Mouse (Mus musculus): Measurements from ENCODE around the gene Nid1. TPM values are rescaled to one million over a fixed set of nuclear protein-coding genes. Genes with fewer than 3 reads are reported as not detected.
A peak's percentile ranks its signal among the peaks of the same experiment; 100 is the strongest.
"Not testable (repeated sequence)": the region's sequence is repeated elsewhere in the genome, so short reads cannot be mapped to it uniquely, and the experiment has no call there.

Gene Nid1
- polyA plus RNA-seq, 1 experiment from 2014 or later = 53.6 TPM

- peaks cover 4% of the 10 kb centered on the region; the same call in 1 of the 2 replicates for H3K4me1 ChIP-seq (replicated peaks)
- no peak overlapping the region for H3K4me2 ChIP-seq
- H3K36me3 ChIP-seq = no peaks in the 10 kb centered on the region
- H3K27ac ChIP-seq = peak overlapping the region; percentile 55
- no peak overlapping the region for H3K4me3 ChIP-seq
- H3K9me3 ChIP-seq = no peaks in the 10 kb centered on the region
- no peak for ATAC-seq (ENCODE audit: low FRiP score)
- H3K9ac ChIP-seq = no peak overlapping the region
- WGBS = 86% methylated on average over 2 of the region's 2 CpGs
- H3K27me3 ChIP-seq = no peaks in the 10 kb centered on the region
These were observed 23.3 kb downstream of the Nid1 start for GRCm38 (mm10) chr13:13460521-13461138.

GRCm38 (mm10) chr13:13461446-13462192, 24.3 kb downstream of the Nid1 start:
- WGBS = 61% methylated on average over 4 of the region's 4 CpGs
- Histone ChIP-seq H3K9me3 (no peaks in the 10 kb centered on the region), H3K27ac (no peak overlapping the region)

DNA sequence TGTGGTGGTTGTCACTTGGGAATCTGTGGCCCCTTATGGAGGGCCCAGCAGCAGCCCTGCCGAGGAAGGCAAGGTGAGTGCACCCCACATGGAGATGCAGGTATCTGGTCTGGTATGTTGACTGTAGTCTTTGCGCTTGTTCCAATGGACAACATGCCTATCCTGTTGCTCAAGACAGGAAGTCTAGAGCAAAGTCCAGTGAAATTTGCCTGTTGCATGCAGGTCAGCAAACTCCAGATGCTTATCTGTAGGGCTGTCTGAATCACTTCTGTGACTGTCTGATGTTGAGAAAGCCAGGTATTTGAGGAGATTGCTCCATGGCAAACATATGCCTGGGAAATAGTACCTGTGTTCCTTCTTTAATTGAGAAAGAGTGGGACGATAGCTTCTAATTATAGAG, 26.6 kb downstream of the Nid1 start:
- Histone ChIP-seq H3K36me3 (no peaks in the 10 kb centered on the region), H3K27me3 (no peaks in the 10 kb centered on the region), H3K4me3 (no peak overlapping the region), H3K4me1 (replicated peaks) (peaks cover 4% of the 10 kb centered on the region; the same call in 1 of the 2 replicates), H3K27ac (no peak overlapping the region), H3K9me3 (no peaks in the 10 kb centered on the region), H3K4me2 (no peak overlapping the region), H3K9ac (no peak overlapping the region)
- no peak for ATAC-seq (ENCODE audit: low FRiP score)
- WGBS = 95% methylated on average over 3 of the region's 3 CpGs

More at GRCm38 (mm10) chr13:13461446-13462192, 24.3 kb downstream of the Nid1 start:
- ATAC-seq (ENCODE audit: low FRiP score) = peak; percentile 40; the same call in 1 of the 2 replicates
- Histone ChIP-seq H3K27me3 (no peaks in the 10 kb centered on the region), H3K4me3 (no peak overlapping the region), H3K9ac (no peak overlapping the region), H3K36me3 (no peaks in the 10 kb centered on the region), H3K4me2 (no peak overlapping the region), H3K4me1 (replicated peaks) (peaks cover 4% of the 10 kb centered on the region; the same call in 1 of the 2 replicates)

DNA sequence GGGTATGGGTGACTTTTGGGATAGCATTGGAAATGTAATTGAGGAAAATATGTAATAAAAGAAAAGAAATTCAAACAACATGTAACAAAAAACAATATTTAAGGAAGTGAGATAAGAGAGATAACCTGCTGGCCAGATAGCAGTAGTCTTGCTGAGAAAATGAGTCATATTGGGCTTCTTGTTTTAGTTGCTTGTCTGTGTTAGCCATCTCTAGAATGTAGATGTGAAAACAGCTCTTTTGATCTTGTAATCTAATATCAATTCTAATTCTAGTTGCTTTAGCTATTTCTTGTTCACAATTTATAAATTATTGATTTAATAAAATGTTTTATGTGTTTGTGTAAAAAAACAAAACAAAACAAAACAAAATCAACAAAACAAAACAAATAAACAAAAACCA, 29.9 kb downstream of the Nid1 start:
- ATAC-seq (ENCODE audit: low FRiP score) = not testable (repeated sequence)

GRCm38 (mm10) chr13:13468513-13468912, 31.2 kb downstream of the Nid1 start:
- ATAC-seq (ENCODE audit: low FRiP score) = no peak
- 85% methylated on average over 4 of the region's 4 CpGs for WGBS

More for the DNA sequence above, 29.9 kb downstream of the Nid1 start:
- H3K9ac ChIP-seq; H3K27me3 ChIP-seq; H3K9me3 ChIP-seq; H3K4me1 ChIP-seq (replicated peaks); H3K4me2 ChIP-seq; H3K36me3 ChIP-seq; H3K27ac ChIP-seq; H3K4me3 ChIP-seq: not testable (repeated sequence)

DNA sequence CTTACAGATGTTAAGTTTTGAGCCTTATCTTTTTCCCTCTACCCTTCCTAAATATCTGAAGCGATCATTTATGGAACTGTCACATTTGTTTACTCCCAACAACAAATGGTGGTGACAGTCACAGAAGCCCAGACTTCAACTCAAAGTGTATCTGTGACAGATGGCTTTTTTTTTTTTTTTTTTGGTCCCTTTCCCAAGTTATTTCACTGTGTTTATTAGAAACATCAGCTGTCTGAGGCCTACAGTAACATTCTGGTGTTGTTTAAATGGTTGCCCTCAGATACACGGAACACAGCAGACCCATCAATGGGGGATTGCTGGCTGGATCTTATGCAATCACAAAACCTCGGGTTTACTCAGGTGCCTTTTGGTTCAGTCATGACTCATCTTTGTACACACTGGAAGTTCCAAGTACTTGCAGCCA, 34.0 kb downstream of the Nid1 start:
- no peak overlapping the region for H3K4me2 ChIP-seq
- ATAC-seq (ENCODE audit: low FRiP score) = no peak
- H3K27ac ChIP-seq = no peak overlapping the region
- H3K27me3 ChIP-seq = no peaks in the 10 kb centered on the region
- no peaks in the 10 kb centered on the region for H3K4me1 ChIP-seq (replicated peaks)
- H3K9me3 ChIP-seq = no peaks in the 10 kb centered on the region; the same call in 1 of the 2 replicates
- no peak overlapping the region for H3K4me3 ChIP-seq
- no peaks in the 10 kb centered on the region for H3K36me3 ChIP-seq
- no peak overlapping the region for H3K9ac ChIP-seq
- WGBS = 82% methylated on average over 3 of the region's 3 CpGs

More at GRCm38 (mm10) chr13:13468513-13468912, 31.2 kb downstream of the Nid1 start:
- Histone ChIP-seq H3K4me1 (replicated peaks) (no peaks in the 10 kb centered on the region), H3K9me3 (no peaks in the 10 kb centered on the region; the same call in 1 of the 2 replicates), H3K4me3 (no peak overlapping the region), H3K9ac (no peak overlapping the region), H3K27ac (no peak overlapping the region), H3K4me2 (no peak overlapping the region), H3K36me3 (no peaks in the 10 kb centered on the region), H3K27me3 (no peaks in the 10 kb centered on the region)

GRCm38 (mm10) chr13:13474464-13474863, 37.1 kb downstream of the Nid1 start:
- not testable (repeated sequence) for H3K27me3 ChIP-seq; H3K4me1 ChIP-seq (replicated peaks); H3K4me2 ChIP-seq; H3K9me3 ChIP-seq; ATAC-seq (ENCODE audit: low FRiP score); H3K36me3 ChIP-seq; H3K27ac ChIP-seq; H3K4me3 ChIP-seq; H3K9ac ChIP-seq
- 70% methylated on average over 3 of the region's 3 CpGs for WGBS

- no peak overlapping the region for H3K9ac ChIP-seq
- H3K9me3 ChIP-seq = no peaks in the 10 kb centered on the region; the same call in 1 of the 2 replicates
- no peak for ATAC-seq (ENCODE audit: low FRiP score)
These were observed 37.6 kb downstream of the Nid1 start for GRCm38 (mm10) chr13:13474991-13475390.

DNA sequence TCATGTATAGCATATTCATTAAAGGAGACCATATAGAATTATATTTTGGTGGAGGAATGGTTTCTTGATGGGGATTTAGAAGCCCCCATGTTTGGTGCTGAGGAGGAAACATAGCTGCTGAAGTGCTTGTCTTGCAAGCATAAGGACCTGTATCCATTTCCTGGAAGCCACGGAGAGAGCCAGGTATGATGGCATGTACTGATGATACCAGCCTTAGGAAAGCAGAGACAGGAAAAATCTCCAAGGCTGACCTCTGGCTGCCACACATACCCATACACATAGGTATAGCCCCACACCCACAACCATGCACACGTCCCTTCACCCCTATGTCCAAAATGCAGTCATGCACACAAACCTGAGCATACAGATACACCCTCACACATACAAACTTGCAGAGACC, 39.2 kb downstream of the Nid1 start:
- Histone ChIP-seq H3K36me3 (no peaks in the 10 kb centered on the region), H3K27ac (no peak overlapping the region), H3K4me1 (replicated peaks) (no peaks in the 10 kb centered on the region; the same call in 1 of the 2 replicates), H3K9ac (no peak overlapping the region), H3K9me3 (no peaks in the 10 kb centered on the region), H3K4me3 (no peak overlapping the region), H3K27me3 (no peaks in the 10 kb centered on the region), H3K4me2 (no peak overlapping the region)
- no peak for ATAC-seq (ENCODE audit: low FRiP score)
- WGBS = 96% methylated on average over 2 of the region's 2 CpGs

More at GRCm38 (mm10) chr13:13474991-13475390, 37.6 kb downstream of the Nid1 start:
- H3K27ac ChIP-seq = no peak overlapping the region
- H3K4me3 ChIP-seq = no peak overlapping the region
- no peaks in the 10 kb centered on the region for H3K4me1 ChIP-seq (replicated peaks)
- H3K4me2 ChIP-seq = no peak overlapping the region
- H3K36me3 ChIP-seq = no peaks in the 10 kb centered on the region
- no peaks in the 10 kb centered on the region for H3K27me3 ChIP-seq
- WGBS = 45% methylated on average over 2 of the region's 2 CpGs

DNA sequence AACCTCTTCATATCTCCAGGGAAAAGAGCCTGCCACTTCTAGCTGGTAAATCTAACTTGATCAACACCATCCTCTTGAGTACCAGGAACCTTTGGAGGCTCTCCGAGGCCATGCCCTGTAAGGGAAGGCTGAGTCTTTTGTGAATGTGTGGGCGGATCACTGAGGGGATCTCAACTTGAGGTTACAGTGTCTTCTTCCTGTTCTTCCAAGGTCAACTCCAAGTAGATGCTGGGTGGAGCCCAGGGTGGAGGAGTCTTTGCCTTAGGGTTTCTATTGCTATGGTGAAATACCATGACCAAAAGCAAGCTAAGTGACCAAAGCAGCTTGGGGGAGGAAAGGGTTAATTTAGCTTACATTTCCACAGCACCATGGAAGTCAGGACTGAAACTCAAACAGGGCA, 39.7 kb downstream of the Nid1 start:
- H3K27me3 ChIP-seq = no peaks in the 10 kb centered on the region
- H3K27ac ChIP-seq = no peak overlapping the region
- H3K36me3 ChIP-seq = no peaks in the 10 kb centered on the region
- no peak for ATAC-seq (ENCODE audit: low FRiP score)
- WGBS = 93% methylated on average over 2 of the region's 2 CpGs
- H3K4me3 ChIP-seq = no peak overlapping the region
- no peak overlapping the region for H3K9ac ChIP-seq
- no peak overlapping the region for H3K4me2 ChIP-seq
- H3K4me1 ChIP-seq (replicated peaks) = no peaks in the 10 kb centered on the region; the same call in 1 of the 2 replicates
- no peaks in the 10 kb centered on the region for H3K9me3 ChIP-seq

GRCm38 (mm10) chr13:13479986-13480385, 42.6 kb downstream of the Nid1 start:
- ATAC-seq (ENCODE audit: low FRiP score) = no peak
- no peak overlapping the region for H3K27ac ChIP-seq
- H3K27me3 ChIP-seq = no peaks in the 10 kb centered on the region
- H3K9me3 ChIP-seq = no peaks in the 10 kb centered on the region
- H3K36me3 ChIP-seq = no peaks in the 10 kb centered on the region
- WGBS = 11% methylated on average over 2 of the region's 2 CpGs
- no peak overlapping the region for H3K4me3 ChIP-seq
- no peak overlapping the region for H3K4me2 ChIP-seq
- peaks cover 10% of the 10 kb centered on the region for H3K4me1 ChIP-seq (replicated peaks)
- no peak overlapping the region for H3K9ac ChIP-seq

- Histone ChIP-seq H3K27ac (peak overlapping the region; percentile 35), H3K4me1 (replicated peaks) (peaks cover 10% of the 10 kb centered on the region), H3K27me3 (no peaks in the 10 kb centered on the region), H3K4me2 (no peak overlapping the region), H3K4me3 (no peak overlapping the region), H3K36me3 (no peaks in the 10 kb centered on the region), H3K9ac (no peak overlapping the region), H3K9me3 (no peaks in the 10 kb centered on the region)
- ATAC-seq (ENCODE audit: low FRiP score) = peak; percentile 85
- WGBS = 29% methylated on average over 5 of the region's 5 CpGs
These were observed 43.7 kb downstream of the Nid1 start for GRCm38 (mm10) chr13:13481033-13481432.

All from hindbrain, embryonic 13.5 days (tissue).